Mouse (Mus musculus): ENCODE measurements around the gene Bbs5. TPM values are rescaled to one million over a fixed set of nuclear protein-coding genes. Genes with fewer than 3 reads are reported as not detected.
"Not testable (repeated sequence)": the region's sequence is repeated elsewhere in the genome, so short reads cannot be mapped to it uniquely, and the experiment has no call there.

Bbs5 gene
- polyA plus RNA-seq, 1 experiment from 2014 or later, result 22.7 TPM

DNA sequence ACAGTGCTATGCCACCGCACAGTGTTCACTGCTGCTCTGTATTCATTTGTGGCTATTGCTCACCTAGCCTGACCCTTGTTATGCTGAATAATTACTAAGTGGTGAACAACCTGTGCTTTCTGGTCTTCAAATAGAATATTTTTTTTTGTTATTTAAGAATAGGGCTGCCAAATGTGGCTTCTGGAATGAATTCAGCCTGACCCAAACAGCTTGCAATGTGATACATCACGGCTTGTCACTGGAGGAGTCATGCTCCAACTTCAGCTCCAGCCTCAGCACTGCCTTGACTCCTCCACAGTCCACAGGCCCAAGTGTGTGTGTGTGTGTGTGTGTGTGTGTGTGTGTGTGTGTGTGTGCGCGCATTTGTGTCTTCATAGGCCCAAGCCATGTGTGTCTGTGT lies 12.4 kb downstream of the Bbs5 start:
- 92% methylated on average over 4 of the region's 4 CpGs for whole genome bisulfite sequencing
- no peak for ATAC-seq
- H3K27me3 ChIP-seq (replicated peaks; ENCODE audit: control insufficient read depth, insufficient read depth, low read length), result no peaks in the 10 kb centered on the region
- peaks cover 14% of the 10 kb centered on the region for H3K36me3 ChIP-seq (ENCODE audit: control insufficient read depth, insufficient read depth)
- no peak overlapping the region for H3K4me2 ChIP-seq (ENCODE audit: low read length)
- H3K9ac ChIP-seq (replicated peaks; ENCODE audit: low read depth, low read length), result no peak overlapping the region
- no peak overlapping the region for H3K4me3 ChIP-seq (replicated peaks; ENCODE audit: low read length)
- no peaks in the 10 kb centered on the region for H3K4me1 ChIP-seq (replicated peaks; ENCODE audit: control insufficient read depth, insufficient read depth, low read length)
- H3K9me3 ChIP-seq (ENCODE audit: control insufficient read depth, low read length), result no peaks in the 10 kb centered on the region
- no peak overlapping the region for H3K27ac ChIP-seq (ENCODE audit: low read length)

DNA sequence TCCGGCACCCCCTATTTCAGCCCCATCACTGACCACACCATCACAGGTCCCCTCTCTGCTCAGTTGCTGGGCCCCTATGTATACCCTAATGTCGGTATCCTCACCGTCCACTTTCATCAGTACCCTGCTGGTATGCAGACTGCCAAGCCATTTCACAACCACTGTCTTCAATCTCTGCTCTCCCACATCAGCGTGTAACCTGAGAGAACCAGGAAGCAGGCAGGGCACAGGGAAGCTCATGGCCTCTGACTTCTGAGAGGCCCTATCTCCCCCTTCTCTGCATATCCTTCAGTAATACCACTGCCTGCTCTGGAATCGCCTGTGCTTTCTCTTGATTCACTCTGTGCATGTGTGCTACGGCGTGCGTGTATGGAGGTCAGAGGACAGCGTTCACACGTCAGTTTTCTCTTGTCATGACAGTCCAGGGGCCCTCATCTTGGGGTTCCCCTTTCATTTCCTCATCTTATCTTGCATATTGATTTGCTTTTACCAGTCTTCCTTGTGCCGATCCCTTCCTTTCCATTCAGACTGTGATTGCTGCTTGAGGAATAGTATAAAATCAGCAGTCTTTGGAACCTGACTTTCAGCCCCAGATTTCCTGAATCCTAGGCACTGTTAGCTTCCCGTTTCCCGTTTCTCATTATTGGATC lies 17.0 kb downstream of the Bbs5 start:
- H3K27ac ChIP-seq (ENCODE audit: low read length), result no peak overlapping the region
- no peaks in the 10 kb centered on the region; the same call in 1 of the 2 replicates for H3K4me1 ChIP-seq (replicated peaks; ENCODE audit: control insufficient read depth, insufficient read depth, low read length)
- no peak for ATAC-seq
- no peak overlapping the region for H3K4me3 ChIP-seq (replicated peaks; ENCODE audit: low read length)
- WGBS, result 90% methylated on average over 13 of the region's 13 CpGs
- H3K9me3 ChIP-seq (ENCODE audit: control insufficient read depth, low read length), result no peaks in the 10 kb centered on the region
- H3K9ac ChIP-seq (replicated peaks; ENCODE audit: low read depth, low read length), result no peak overlapping the region
- no peak overlapping the region for H3K4me2 ChIP-seq (ENCODE audit: low read length)
- H3K27me3 ChIP-seq (replicated peaks; ENCODE audit: control insufficient read depth, insufficient read depth, low read length), result no peaks in the 10 kb centered on the region
- peaks cover 7% of the 10 kb centered on the region; the same call in 1 of the 2 replicates for H3K36me3 ChIP-seq (ENCODE audit: control insufficient read depth, insufficient read depth)

DNA sequence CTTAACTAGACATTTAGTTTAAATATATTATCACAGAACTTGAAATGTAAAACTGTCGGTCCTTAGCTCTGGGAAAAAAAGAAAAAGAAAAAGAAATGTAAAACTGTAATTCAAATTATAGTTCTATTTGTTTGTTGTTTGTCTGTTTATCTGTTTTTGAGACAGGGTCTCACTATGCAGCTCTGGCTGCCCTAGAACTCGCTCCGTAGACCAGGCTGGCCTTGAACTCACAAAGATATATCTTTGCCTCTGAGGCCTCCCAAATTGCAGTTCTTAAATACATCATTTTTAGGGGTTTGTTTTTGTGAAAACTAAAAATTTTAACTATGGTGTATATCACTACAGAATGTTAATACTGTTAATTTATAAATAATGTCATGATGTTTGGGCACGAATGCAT lies 20.7 kb downstream of the Bbs5 start:
- H3K9ac ChIP-seq (replicated peaks; ENCODE audit: low read depth, low read length), result no peak overlapping the region
- H3K27me3 ChIP-seq (replicated peaks; ENCODE audit: control insufficient read depth, insufficient read depth, low read length), result no peaks in the 10 kb centered on the region
- no peak for ATAC-seq
- H3K4me3 ChIP-seq (replicated peaks; ENCODE audit: low read length), result no peak overlapping the region
- no peak overlapping the region for H3K4me2 ChIP-seq (ENCODE audit: low read length)
- H3K4me1 ChIP-seq (replicated peaks; ENCODE audit: control insufficient read depth, insufficient read depth, low read length), result no peaks in the 10 kb centered on the region; the same call in 1 of the 2 replicates
- H3K36me3 ChIP-seq (ENCODE audit: control insufficient read depth, insufficient read depth), result peaks cover 5% of the 10 kb centered on the region; the same call in 1 of the 2 replicates
- H3K27ac ChIP-seq (ENCODE audit: low read length), result no peak overlapping the region
- 97% methylated on average over 4 of the region's 4 CpGs for WGBS
- H3K9me3 ChIP-seq (ENCODE audit: control insufficient read depth, low read length), result no peaks in the 10 kb centered on the region

DNA sequence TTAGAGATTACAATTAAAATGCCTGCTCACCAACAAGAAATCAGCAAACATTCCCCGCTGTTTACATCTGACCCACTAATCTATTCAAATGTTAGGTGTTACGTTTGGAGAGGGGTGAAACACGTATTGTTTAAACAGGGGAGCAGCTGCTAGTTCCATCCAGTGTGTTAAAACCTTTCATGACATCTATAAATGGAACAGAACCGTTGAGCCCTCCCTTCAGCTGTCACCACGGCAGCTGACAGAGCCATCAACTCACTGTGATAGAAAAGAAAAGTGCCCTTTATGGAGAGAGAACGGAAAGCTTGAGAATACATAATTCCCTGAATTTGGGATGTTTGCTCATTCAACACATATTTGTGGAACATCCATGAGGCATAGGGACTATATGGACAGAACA lies 21.4 kb downstream of the Bbs5 start:
- no peak for ATAC-seq
- Histone ChIP-seq H3K36me3 (ENCODE audit: control insufficient read depth, insufficient read depth) (peaks cover 5% of the 10 kb centered on the region; the same call in 1 of the 2 replicates), H3K27ac (ENCODE audit: low read length) (no peak overlapping the region), H3K9me3 (ENCODE audit: control insufficient read depth, low read length) (no peaks in the 10 kb centered on the region), H3K4me1 (replicated peaks; ENCODE audit: control insufficient read depth, insufficient read depth, low read length) (no peaks in the 10 kb centered on the region; the same call in 1 of the 2 replicates), H3K4me2 (ENCODE audit: low read length) (no peak overlapping the region), H3K27me3 (replicated peaks; ENCODE audit: control insufficient read depth, insufficient read depth, low read length) (no peaks in the 10 kb centered on the region), H3K4me3 (replicated peaks; ENCODE audit: low read length) (no peak overlapping the region), H3K9ac (replicated peaks; ENCODE audit: low read depth, low read length) (no peak overlapping the region)
- WGBS, result 58% methylated on average over 6 of the region's 6 CpGs

DNA sequence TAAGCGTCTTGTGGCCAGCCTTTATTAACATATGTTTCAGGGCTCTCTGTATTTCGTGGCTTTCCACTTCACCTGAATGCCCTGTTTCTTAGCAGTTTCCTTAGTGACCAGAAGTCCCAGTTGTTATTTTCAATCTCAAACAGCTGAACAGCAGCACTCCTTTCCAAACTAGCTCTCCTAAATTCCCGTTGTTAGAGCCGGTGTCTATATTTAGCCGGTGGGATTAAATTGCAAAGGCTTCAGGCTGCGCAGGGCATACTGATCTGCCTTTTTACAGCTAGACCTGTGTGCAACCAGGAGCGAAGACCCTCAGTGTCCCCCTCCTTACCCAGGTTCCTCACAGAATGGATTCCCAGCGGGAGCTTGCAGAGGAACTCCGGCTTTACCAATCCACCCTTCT lies 22.9 kb downstream of the Bbs5 start, which contains the start of gene Klhl41:
Klhl41 (plus strand) TSS at position 268 of the 400 bp plus-strand sequence.
- Histone ChIP-seq H3K4me1 (replicated peaks; ENCODE audit: control insufficient read depth, insufficient read depth, low read length) (no peaks in the 10 kb centered on the region; the same call in 1 of the 2 replicates), H3K36me3 (ENCODE audit: control insufficient read depth, insufficient read depth) (peaks cover 3% of the 10 kb centered on the region; the same call in 1 of the 2 replicates), H3K27me3 (replicated peaks; ENCODE audit: control insufficient read depth, insufficient read depth, low read length) (no peaks in the 10 kb centered on the region), H3K27ac (ENCODE audit: low read length) (no peak within 1 kb of the TSS), H3K4me3 (replicated peaks; ENCODE audit: low read length) (no peak within 1 kb of the TSS), H3K9me3 (ENCODE audit: control insufficient read depth, low read length) (no peaks in the 10 kb centered on the region), H3K9ac (replicated peaks; ENCODE audit: low read depth, low read length) (no peak within 1 kb of the TSS), H3K4me2 (ENCODE audit: low read length) (no peak within 1 kb of the TSS)
- ATAC-seq, result no peak
- WGBS, result 85% methylated on average over 9 of the region's 9 CpGs

DNA sequence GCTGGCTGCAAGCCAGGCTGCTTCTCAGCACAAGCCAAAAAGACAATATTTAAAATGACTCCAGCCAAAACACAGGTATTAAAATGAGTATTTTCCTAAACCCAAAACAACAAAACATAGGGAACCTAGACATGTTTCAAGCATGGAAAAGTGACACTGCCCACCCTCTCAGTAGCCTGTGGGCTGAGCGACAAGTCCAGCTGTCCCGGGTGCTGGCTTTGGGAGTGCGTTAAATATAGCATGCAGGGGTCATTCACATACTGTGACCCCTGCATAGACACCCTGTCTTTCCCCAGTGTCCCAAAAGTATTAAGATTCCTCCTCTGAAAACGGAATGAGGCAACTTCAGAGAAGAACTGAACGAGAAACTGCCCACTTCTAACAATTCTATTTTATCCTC lies 26.8 kb downstream of the Bbs5 start:
- no peaks in the 10 kb centered on the region for H3K27me3 ChIP-seq (replicated peaks; ENCODE audit: control insufficient read depth, insufficient read depth, low read length)
- H3K4me1 ChIP-seq (replicated peaks; ENCODE audit: control insufficient read depth, insufficient read depth, low read length), result no peaks in the 10 kb centered on the region
- no peaks in the 10 kb centered on the region for H3K9me3 ChIP-seq (ENCODE audit: control insufficient read depth, low read length)
- no peak overlapping the region for H3K4me3 ChIP-seq (replicated peaks; ENCODE audit: low read length)
- no peak overlapping the region for H3K9ac ChIP-seq (replicated peaks; ENCODE audit: low read depth, low read length)
- H3K36me3 ChIP-seq (ENCODE audit: control insufficient read depth, insufficient read depth), result no peaks in the 10 kb centered on the region
- no peak overlapping the region for H3K4me2 ChIP-seq (ENCODE audit: low read length)
- WGBS, result 79% methylated on average over 5 of the region's 5 CpGs
- no peak overlapping the region for H3K27ac ChIP-seq (ENCODE audit: low read length)
- ATAC-seq, result no peak

DNA sequence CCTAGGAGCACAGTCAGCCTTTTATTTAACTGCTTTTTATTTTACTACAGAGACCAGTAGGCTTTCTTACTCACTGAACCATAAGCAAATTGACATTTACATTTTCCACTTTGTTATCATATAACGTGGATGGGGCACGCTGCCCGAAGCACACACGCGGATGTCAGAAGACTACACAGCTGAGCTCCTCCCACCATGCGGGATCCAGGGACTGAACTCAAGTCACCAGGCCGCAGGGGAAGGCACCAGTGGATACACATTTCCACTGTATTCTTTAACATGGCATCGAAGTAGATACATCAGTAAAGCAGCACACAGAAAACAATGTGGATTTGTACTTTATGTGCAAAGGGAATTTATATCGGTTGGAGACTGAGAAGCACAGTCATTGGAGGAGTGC lies 28.3 kb downstream of the Bbs5 start:
- ATAC-seq, result no peak
- no peak overlapping the region for H3K9ac ChIP-seq (replicated peaks; ENCODE audit: low read depth, low read length)
- H3K27me3 ChIP-seq (replicated peaks; ENCODE audit: control insufficient read depth, insufficient read depth, low read length), result no peaks in the 10 kb centered on the region
- no peak overlapping the region for H3K27ac ChIP-seq (ENCODE audit: low read length)
- WGBS, result 78% methylated on average over 9 of the region's 9 CpGs
- no peak overlapping the region for H3K4me2 ChIP-seq (ENCODE audit: low read length)
- H3K4me3 ChIP-seq (replicated peaks; ENCODE audit: low read length), result no peak overlapping the region
- no peaks in the 10 kb centered on the region for H3K36me3 ChIP-seq (ENCODE audit: control insufficient read depth, insufficient read depth)
- H3K9me3 ChIP-seq (ENCODE audit: control insufficient read depth, low read length), result no peaks in the 10 kb centered on the region
- no peaks in the 10 kb centered on the region for H3K4me1 ChIP-seq (replicated peaks; ENCODE audit: control insufficient read depth, insufficient read depth, low read length)

DNA sequence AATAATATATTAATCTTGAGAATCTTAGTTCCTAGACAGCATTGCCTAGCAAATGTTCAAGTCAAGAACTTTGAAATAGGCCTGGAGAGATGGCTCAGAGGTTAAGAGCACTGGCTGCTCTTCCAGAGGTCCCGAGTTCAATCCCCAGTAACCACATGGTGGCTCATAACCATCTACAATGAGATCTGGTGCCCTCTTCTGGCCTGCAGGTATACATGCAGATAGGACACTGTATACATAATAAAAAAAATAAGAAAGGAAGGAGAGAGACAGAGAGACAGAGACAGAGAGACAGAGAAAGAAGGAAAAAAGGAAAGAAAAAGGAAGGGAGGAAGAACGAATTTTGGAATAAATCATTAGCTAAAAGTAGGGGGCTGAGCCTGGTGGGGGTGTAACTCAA lies 29.7 kb downstream of the Bbs5 start:
- Histone ChIP-seq H3K27me3 (replicated peaks; ENCODE audit: control insufficient read depth, insufficient read depth, low read length) (no peaks in the 10 kb centered on the region), H3K27ac (ENCODE audit: low read length) (no peak overlapping the region), H3K36me3 (ENCODE audit: control insufficient read depth, insufficient read depth) (no peaks in the 10 kb centered on the region), H3K4me2 (ENCODE audit: low read length) (no peak overlapping the region), H3K4me1 (replicated peaks; ENCODE audit: control insufficient read depth, insufficient read depth, low read length) (no peaks in the 10 kb centered on the region), H3K9ac (replicated peaks; ENCODE audit: low read depth, low read length) (no peak overlapping the region), H3K4me3 (replicated peaks; ENCODE audit: low read length) (no peak overlapping the region), H3K9me3 (ENCODE audit: control insufficient read depth, low read length) (no peaks in the 10 kb centered on the region)
- no peak for ATAC-seq
- WGBS, result 68% methylated on average over 2 of the region's 2 CpGs

DNA sequence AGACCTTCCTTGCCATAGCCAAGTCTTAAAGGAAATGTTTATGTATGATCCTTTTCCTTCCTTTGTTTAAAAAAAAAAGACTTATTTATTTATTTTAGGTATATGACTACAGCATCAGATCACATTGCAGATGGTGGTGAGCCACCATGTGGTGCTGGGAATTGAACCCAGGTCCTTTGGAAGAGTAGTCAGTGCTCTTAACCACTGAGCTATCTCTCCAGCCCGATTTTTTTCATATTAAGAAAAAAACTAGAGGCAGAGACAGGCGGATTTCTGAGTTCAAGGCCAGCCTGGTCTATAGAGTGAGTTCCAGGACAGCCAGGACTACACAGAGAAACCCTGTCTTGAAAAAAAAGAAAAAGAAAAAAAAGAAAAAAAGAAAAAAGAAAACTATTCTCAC lies 30.2 kb downstream of the Bbs5 start:
- H3K4me2 ChIP-seq (ENCODE audit: low read length); H3K27me3 ChIP-seq (replicated peaks; ENCODE audit: control insufficient read depth, insufficient read depth, low read length); H3K9me3 ChIP-seq (ENCODE audit: control insufficient read depth, low read length); H3K9ac ChIP-seq (replicated peaks; ENCODE audit: low read depth, low read length); H3K36me3 ChIP-seq (ENCODE audit: control insufficient read depth, insufficient read depth); ATAC-seq; H3K4me3 ChIP-seq (replicated peaks; ENCODE audit: low read length); H3K27ac ChIP-seq (ENCODE audit: low read length); H3K4me1 ChIP-seq (replicated peaks; ENCODE audit: control insufficient read depth, insufficient read depth, low read length): not testable (repeated sequence)
- WGBS, result 84% methylated on average over 2 of the region's 2 CpGs

DNA sequence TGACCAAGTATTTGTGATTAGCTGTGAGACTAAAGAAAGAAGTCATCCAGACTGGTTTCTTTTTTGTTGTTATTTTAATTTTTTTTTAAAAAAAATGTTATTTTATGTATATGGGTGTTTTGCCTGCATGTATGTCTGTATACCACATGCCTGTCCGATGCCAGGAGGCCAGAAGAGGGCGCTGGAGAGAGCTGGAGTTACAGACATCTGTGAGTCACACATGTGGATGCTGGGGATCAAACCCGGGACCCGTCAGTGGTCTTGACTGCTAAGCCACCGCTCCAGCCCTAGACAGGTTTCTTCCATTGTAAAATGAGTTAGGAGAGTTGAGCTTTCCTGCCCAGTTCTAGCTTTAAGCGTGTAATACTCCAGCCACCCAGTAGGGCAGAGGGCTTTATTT lies 33.0 kb downstream of the Bbs5 start:
- no peak overlapping the region for H3K9ac ChIP-seq (replicated peaks; ENCODE audit: low read depth, low read length)
- no peaks in the 10 kb centered on the region for H3K9me3 ChIP-seq (ENCODE audit: control insufficient read depth, low read length)
- 59% methylated on average over 6 of the region's 6 CpGs for WGBS
- no peaks in the 10 kb centered on the region for H3K36me3 ChIP-seq (ENCODE audit: control insufficient read depth, insufficient read depth)
- H3K4me3 ChIP-seq (replicated peaks; ENCODE audit: low read length), result no peak overlapping the region
- no peak overlapping the region for H3K4me2 ChIP-seq (ENCODE audit: low read length)
- no peak for ATAC-seq
- H3K27me3 ChIP-seq (replicated peaks; ENCODE audit: control insufficient read depth, insufficient read depth, low read length), result no peaks in the 10 kb centered on the region
- H3K4me1 ChIP-seq (replicated peaks; ENCODE audit: control insufficient read depth, insufficient read depth, low read length), result no peaks in the 10 kb centered on the region
- no peak overlapping the region for H3K27ac ChIP-seq (ENCODE audit: low read length)

All from forebrain, embryonic 16.5 days (tissue).